Mouse (Mus musculus): ENCODE data around the gene Rcn3.

- no peak for TF ChIP-seq ZC3H11A (IDR thresholded peaks at IDR 0.05; ENCODE audit: borderline replicate concordance, low read depth, low read length)
- 0 out of 2 replicates have a peak, but pooled peaks have one; percentile 6 for TF ChIP-seq MAFK (IDR thresholded peaks at IDR 0.05; ENCODE audit: insufficient read depth, low read depth, low read length)
- no peak for TF ChIP-seq ZNF384 (IDR thresholded peaks at IDR 0.05; ENCODE audit: low read depth, low read length)
- TF ChIP-seq HCFC1 (IDR thresholded peaks at IDR 0.05; ENCODE audit: borderline replicate concordance, insufficient read depth, low read length): peak; percentile 80
- TF ChIP-seq CHD2 (IDR thresholded peaks at IDR 0.05; ENCODE audit: low read depth, low read length): peak; percentile 80
Observed at GRCm38 (mm10) chr7:45128624-45129246, 36.7 kb upstream of the Rcn3 start, which contains the start of gene Rpl13a.
